Mouse (Mus musculus) midbrain, embryonic 15.5 days (tissue): ENCODE measurements around the gene Gpr68. TPM values are rescaled to one million over a fixed set of nuclear protein-coding genes. Genes with fewer than 3 reads are reported as not detected.
A peak's percentile ranks its signal among the peaks of the same experiment; 100 is the strongest.

Experiments
- ATAC-seq: fragments of 200-750 bp; cut with Nextera tagmentation; replicated peaks from 2 replicates; pipeline ENCODE4 v1.8.0; 2017; ENCODE audit warnings: moderate TSS enrichment
- H3K27ac ChIP-seq: fragments of 300-500 bp; sonication (generic); 2 replicates; pipeline ENCODE4 v1.5.1; 2015; ENCODE audit warnings: mild to moderate bottlenecking, inconsistent platforms
- H3K27me3 ChIP-seq: fragments of 300-500 bp; sonication (generic); replicated peaks from 2 replicates; pipeline ENCODE4 v1.6.1; 2015; ENCODE audit warnings: inconsistent platforms
- H3K36me3 ChIP-seq: fragments of 300-500 bp; sonication (generic); replicated peaks from 2 replicates; pipeline ENCODE4 v1.6.1; 2015; ENCODE audit warnings: inconsistent platforms
- H3K4me1 ChIP-seq: fragments of 300-500 bp; sonication (generic); 2 replicates; pipeline ENCODE4 v1.6.1; 2015; ENCODE audit warnings: inconsistent platforms
- H3K4me2 ChIP-seq: fragments of 300-500 bp; sonication (generic); 2 replicates; pipeline ENCODE4 v1.6.1; 2015; ENCODE audit warnings: inconsistent platforms, mild to moderate bottlenecking, moderate library complexity
- H3K4me3 ChIP-seq: fragments of 300-500 bp; sonication (generic); 2 replicates; pipeline ENCODE4 v1.5.1; 2015; ENCODE audit warnings: mild to moderate bottlenecking, inconsistent platforms
- H3K9ac ChIP-seq: fragments of 300-500 bp; sonication (generic); 2 replicates; pipeline ENCODE4 v1.6.1; 2015; ENCODE audit warnings: mild to moderate bottlenecking, inconsistent platforms
- H3K9me3 ChIP-seq: fragments of 300-500 bp; sonication (generic); 2 replicates; pipeline ENCODE4 v1.6.1; 2016; ENCODE audit warnings: inconsistent platforms
- WGBS: fragments of 180-500 bp; shearing (Covaris S2); methylation state at CpG from one replicate; pipeline ENCODE4 v1.1.7; 2015; ENCODE audit warnings: mixed read lengths; 5-methylcytosine and 5-hydroxymethylcytosine counted together
- polyA plus RNA-seq: library from polyadenylated mRNA; unstranded; fragments of >200 nt; fragmentation: Nextera tagmentation; extraction: Ambion mirVana; gene quantifications from 2 replicates; pipeline ENCODE4 v1.2.1, GENCODE M21; 2015

The Gpr68 gene
- polyA plus RNA-seq, 1 experiment from 2014 or later, result 6.7 TPM

- Histone ChIP-seq H3K27me3 (no peaks in the 10 kb centered on the region), H3K36me3 (no peaks in the 10 kb centered on the region), H3K4me2 (no peak overlapping the region), H3K9me3 (no peaks in the 10 kb centered on the region), H3K9ac (peak overlapping the region; percentile 14; the same call in 1 of the 2 replicates), H3K4me1 (no peaks in the 10 kb centered on the region), H3K4me3 (no peak overlapping the region), H3K27ac (no peak overlapping the region)
- no peak for ATAC-seq
- 80% methylated on average over 6 of the region's 6 CpGs for WGBS
Measured at GRCm38 (mm10) chr12:100839926-100840325, 68.1 kb downstream of the Gpr68 start.

DNA sequence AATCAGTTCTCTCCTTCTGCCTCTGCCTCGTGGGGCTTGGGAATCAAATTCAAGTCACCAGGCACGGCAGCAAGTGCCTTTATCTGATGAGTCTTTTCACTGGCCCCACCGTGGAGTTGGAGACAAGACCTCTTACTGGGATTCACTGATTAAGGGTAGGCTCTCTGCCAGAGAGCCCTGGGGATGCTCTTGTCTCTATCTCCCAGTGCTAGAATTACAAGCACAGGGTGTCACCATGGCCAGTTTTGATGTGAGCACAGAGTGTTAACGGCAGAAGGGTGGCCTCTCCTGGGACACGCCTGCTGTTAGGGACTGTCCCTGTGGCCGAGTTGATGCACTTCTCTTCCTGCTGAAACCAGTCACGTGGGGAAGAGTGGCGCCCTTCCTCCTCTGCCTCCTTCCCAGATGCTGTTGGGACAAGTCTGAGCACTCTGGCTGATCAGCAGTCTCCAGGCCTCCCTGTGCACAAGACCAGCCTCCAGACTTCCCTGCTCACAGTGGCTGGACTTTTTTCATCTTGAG lies 68.9 kb downstream of the Gpr68 start:
- 22% methylated on average over 8 of the region's 8 CpGs for WGBS
- Histone ChIP-seq H3K9ac (no peak overlapping the region), H3K9me3 (no peaks in the 10 kb centered on the region)

GRCm38 (mm10) chr12:100837208-100837607 lies 70.8 kb downstream of the Gpr68 start:
- no peak for ATAC-seq
- H3K4me2 ChIP-seq, result no peak overlapping the region
- no peak overlapping the region for H3K4me3 ChIP-seq
- no peak overlapping the region for H3K9ac ChIP-seq
- H3K9me3 ChIP-seq, result no peaks in the 10 kb centered on the region
- no peaks in the 10 kb centered on the region for H3K27me3 ChIP-seq
- WGBS, result 92% methylated on average over 3 of the region's 3 CpGs
- no peak overlapping the region for H3K27ac ChIP-seq
- no peaks in the 10 kb centered on the region for H3K4me1 ChIP-seq
- no peaks in the 10 kb centered on the region for H3K36me3 ChIP-seq

More for the DNA sequence above, 68.9 kb downstream of the Gpr68 start:
- H3K27me3 ChIP-seq, result no peaks in the 10 kb centered on the region
- no peak overlapping the region for H3K27ac ChIP-seq
- ATAC-seq, result no peak
- H3K4me1 ChIP-seq, result no peaks in the 10 kb centered on the region
- no peaks in the 10 kb centered on the region for H3K36me3 ChIP-seq
- H3K4me2 ChIP-seq, result no peak overlapping the region
- no peak overlapping the region for H3K4me3 ChIP-seq

- no peak overlapping the region for H3K4me2 ChIP-seq
- H3K27ac ChIP-seq, result no peak overlapping the region
- H3K9me3 ChIP-seq, result no peaks in the 10 kb centered on the region
- H3K4me3 ChIP-seq, result no peak overlapping the region
- 19% methylated on average over 8 of the region's 8 CpGs for WGBS
- no peaks in the 10 kb centered on the region for H3K27me3 ChIP-seq
- no peaks in the 10 kb centered on the region for H3K4me1 ChIP-seq
- no peak overlapping the region for H3K9ac ChIP-seq
- ATAC-seq, result no peak
- H3K36me3 ChIP-seq, result no peaks in the 10 kb centered on the region
Measured at GRCm38 (mm10) chr12:100831629-100832325, 76.2 kb downstream of the Gpr68 start.

GRCm38 (mm10) chr12:100831021-100831420 lies 77.0 kb downstream of the Gpr68 start:
- Histone ChIP-seq H3K4me1 (no peaks in the 10 kb centered on the region), H3K27ac (no peak overlapping the region), H3K4me2 (no peak overlapping the region), H3K9me3 (no peaks in the 10 kb centered on the region), H3K4me3 (no peak overlapping the region), H3K36me3 (no peaks in the 10 kb centered on the region), H3K27me3 (no peaks in the 10 kb centered on the region), H3K9ac (no peak overlapping the region)
- no peak for ATAC-seq
- WGBS, result 75% methylated on average over 2 of the region's 2 CpGs

Other genes starting within 250 kb of the Gpr68 start
- gene Rps6ka5, start 181.2 kb downstream of the Gpr68 start, polyA plus RNA-seq, result 7.2 and 7.8 TPM in 2 replicates
- 2.9 TPM in 2 replicates for gene Dglucy, start 129.1 kb downstream of the Gpr68 start, polyA plus RNA-seq
- gene Ccdc88c, start 120.9 kb upstream of the Gpr68 start, polyA plus RNA-seq, result 14.6 and 15.8 TPM in 2 replicates
- gene Ppp4r3a, start 175.5 kb upstream of the Gpr68 start, polyA plus RNA-seq, result 28.0 and 28.8 TPM in 2 replicates